Mouse (Mus musculus) common myeloid progenitor, adult 5-6 weeks (primary cell): ENCODE measurements around the gene Zfp764. TPM values are rescaled to one million over a fixed set of nuclear protein-coding genes. Genes with fewer than 3 reads are reported as not detected.

Source experiments
- total RNA-seq: library from RNA; stranded (forward); fragments of 200-1000, 187-1606 nt; gene quantifications from 2 replicates; pipeline ENCODE4 v1.2.3, GENCODE M21; 2017

Zfp764 gene
- total RNA-seq, 1 experiment from 2014 or later = 9.2 TPM

Other genes starting within 250 kb of the Zfp764 start
- gene Cd2bp2, start 210.8 kb downstream of the Zfp764 start, total RNA-seq = 54.9 and 73.1 TPM in 2 replicates
- 24.7 and 29.1 TPM in 2 replicates for gene Tbc1d10b, start 198.4 kb downstream of the Zfp764 start, total RNA-seq
- 10.6 and 35.3 TPM in 2 replicates for gene Mylpf, start 197.9 kb downstream of the Zfp764 start, total RNA-seq
- gene Zfp553, start 173.8 kb downstream of the Zfp764 start, total RNA-seq = 20.8 and 29.9 TPM in 2 replicates
- gene Sept1, start 173.7 kb downstream of the Zfp764 start, total RNA-seq = 62.7 and 63.2 TPM in 2 replicates
- 6.3 and 8.9 TPM in 2 replicates for gene Zfp771, start 162.5 kb downstream of the Zfp764 start, total RNA-seq
- 85.1 and 88.3 TPM in 2 replicates for gene Dctpp1, start 146.1 kb downstream of the Zfp764 start, total RNA-seq
- gene Sephs2, start 132.8 kb downstream of the Zfp764 start, total RNA-seq = 99.1 and 102 TPM in 2 replicates
- 26.1 and 31.6 TPM in 2 replicates for gene Itgal, start 110.6 kb downstream of the Zfp764 start, total RNA-seq
- 5.1 and 6.8 TPM in 2 replicates for gene Zfp768, start 61.2 kb downstream of the Zfp764 start, total RNA-seq
- gene Zfp747, start 30.8 kb downstream of the Zfp764 start, total RNA-seq = 5.1 and 12.0 TPM in 2 replicates
- 4.8 and 7.2 TPM in 2 replicates for gene 9130019O22Rik, start 19.7 kb downstream of the Zfp764 start, total RNA-seq
- 9.7 and 11.2 TPM in 2 replicates for gene E430018J23Rik, start 13.2 kb downstream of the Zfp764 start, total RNA-seq
- 7.7 and 11.5 TPM in 2 replicates for gene Zfp688, start 15.2 kb upstream of the Zfp764 start, total RNA-seq
- gene Zfp689, start 42.3 kb upstream of the Zfp764 start, total RNA-seq = 3.1 and 4.8 TPM in 2 replicates
- gene Prr14, start 52.8 kb upstream of the Zfp764 start, total RNA-seq = 19.0 and 33.8 TPM in 2 replicates
- gene Fbrs, start 72.4 kb upstream of the Zfp764 start, total RNA-seq = 15.1 and 30.3 TPM in 2 replicates
- gene Srcap, start 105.2 kb upstream of the Zfp764 start, total RNA-seq = 33.8 and 62.1 TPM in 2 replicates
- 11.2 and 11.9 TPM in 2 replicates for gene Gm42715, start 112.8 kb upstream of the Zfp764 start, total RNA-seq
- 2.8 and 5.9 TPM in 2 replicates for gene Tmem265, start 154.6 kb upstream of the Zfp764 start, total RNA-seq
- gene Phkg2, start 166.5 kb upstream of the Zfp764 start, total RNA-seq = 18.3 and 31.8 TPM in 2 replicates
- gene Ccdc189, start 181.8 kb upstream of the Zfp764 start, total RNA-seq = 0.68 and 1.1 TPM in 2 replicates
- 55.9 and 57.4 TPM in 2 replicates for gene Rnf40, start 181.9 kb upstream of the Zfp764 start, total RNA-seq
- 12.9 and 39.4 TPM in 2 replicates for gene Zfp629, start 209.0 kb upstream of the Zfp764 start, total RNA-seq